Mouse (Mus musculus) stomach, postnatal 0 days (tissue): ENCODE measurements around the gene Ypel3.

Experiments used
- CTCF ChIP-seq: IDR thresholded peaks from 2 replicates; pipeline ENCODE4 v1.5.1; 2016; ENCODE audit warnings: antibody characterized with exemption, low read depth, mild to moderate bottlenecking, moderate library complexity
- EP300 ChIP-seq: optimal IDR thresholded peaks from 2 replicates; pipeline ENCODE3; 2016; ENCODE audit warnings: antibody characterized with exemption

GRCm38 (mm10) chr7:126741964-126742482 lies 34.7 kb upstream of the Ypel3 start:
- TF ChIP-seq CTCF = no peak
- no peak for TF ChIP-seq EP300
